Mouse (Mus musculus): ENCODE measurements at regions not wholly inside any gene's neighbourhood (a gene's known extent, or its start where the extent isn't known, plus 50 kb on each side); places are given as distances from the start of the nearest gene placed in this dataset.

- no peaks in the 10 kb centered on the region for H3K9me3 ChIP-seq
- H3K4me3 ChIP-seq (replicated peaks) = no peak overlapping the region
- H3K36me3 ChIP-seq = no peaks in the 10 kb centered on the region
- 76% methylated on average over 2 of the region's 2 CpGs for WGBS
- no peaks in the 10 kb centered on the region for H3K27me3 ChIP-seq (replicated peaks)
- H3K9ac ChIP-seq = no peak overlapping the region
- no peaks in the 10 kb centered on the region for H3K4me1 ChIP-seq (replicated peaks)
- H3K27ac ChIP-seq = no peak overlapping the region
- H3K4me2 ChIP-seq (replicated peaks) = no peak overlapping the region
- ATAC-seq = no peak
Observed at GRCm38 (mm10) chr16:76545942-76546341, 172.3 kb upstream of the Nrip1 start.

DNA sequence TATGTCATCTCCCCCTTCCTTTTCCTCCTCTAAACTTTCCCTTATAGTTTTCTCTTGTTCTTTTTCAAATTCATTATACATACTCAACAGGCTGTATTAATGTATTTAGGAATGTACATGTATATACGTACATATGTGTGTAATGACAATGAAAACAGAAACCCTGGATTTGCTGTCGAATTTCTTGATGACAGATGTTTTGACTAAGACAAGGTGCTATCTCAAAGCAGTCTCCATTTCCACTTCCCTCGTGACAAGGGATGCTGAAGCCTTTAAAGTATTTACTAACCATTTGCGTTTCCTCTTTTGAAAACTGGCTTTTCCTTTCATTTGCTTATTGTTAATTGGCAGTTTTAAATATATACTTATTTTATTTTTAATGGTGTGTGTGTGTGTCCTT is 171.3 kb upstream of the Nrip1 start:
- ATAC-seq = no peak
- WGBS = 80% methylated on average over 4 of the region's 4 CpGs

GRCm38 (mm10) chr16:76540964-76541363 is 167.3 kb upstream of the Nrip1 start:
- Histone ChIP-seq H3K4me3 (replicated peaks) (no peak overlapping the region), H3K4me2 (replicated peaks) (no peak overlapping the region), H3K9me3 (no peaks in the 10 kb centered on the region), H3K27ac (no peak overlapping the region), H3K27me3 (replicated peaks) (no peaks in the 10 kb centered on the region), H3K4me1 (replicated peaks) (peaks cover 6% of the 10 kb centered on the region), H3K9ac (no peak overlapping the region), H3K36me3 (no peaks in the 10 kb centered on the region)
- 34% methylated on average over 5 of the region's 5 CpGs for WGBS
- peak; percentile 60 for ATAC-seq

More for the DNA sequence above, 171.3 kb upstream of the Nrip1 start:
- H3K27ac ChIP-seq = no peak overlapping the region
- H3K4me1 ChIP-seq (replicated peaks) = peaks cover under 1% of the 10 kb centered on the region; the same call in 1 of the 2 replicates
- H3K4me2 ChIP-seq (replicated peaks) = no peak overlapping the region
- H3K9ac ChIP-seq = no peak overlapping the region
- H3K36me3 ChIP-seq = no peaks in the 10 kb centered on the region
- no peaks in the 10 kb centered on the region for H3K27me3 ChIP-seq (replicated peaks)
- no peaks in the 10 kb centered on the region for H3K9me3 ChIP-seq
- no peak overlapping the region for H3K4me3 ChIP-seq (replicated peaks)

GRCm38 (mm10) chr16:76540328-76540923 is 166.8 kb upstream of the Nrip1 start:
- Histone ChIP-seq H3K36me3 (no peaks in the 10 kb centered on the region), H3K27me3 (replicated peaks) (no peaks in the 10 kb centered on the region), H3K4me3 (replicated peaks) (no peak overlapping the region), H3K9me3 (no peaks in the 10 kb centered on the region), H3K9ac (no peak overlapping the region), H3K27ac (no peak overlapping the region), H3K4me1 (replicated peaks) (peaks cover 6% of the 10 kb centered on the region), H3K4me2 (replicated peaks) (no peak overlapping the region)
- peak; percentile 38; the same call in 1 of the 2 replicates for ATAC-seq
- 58% methylated on average over 8 of the region's 8 CpGs for WGBS

DNA sequence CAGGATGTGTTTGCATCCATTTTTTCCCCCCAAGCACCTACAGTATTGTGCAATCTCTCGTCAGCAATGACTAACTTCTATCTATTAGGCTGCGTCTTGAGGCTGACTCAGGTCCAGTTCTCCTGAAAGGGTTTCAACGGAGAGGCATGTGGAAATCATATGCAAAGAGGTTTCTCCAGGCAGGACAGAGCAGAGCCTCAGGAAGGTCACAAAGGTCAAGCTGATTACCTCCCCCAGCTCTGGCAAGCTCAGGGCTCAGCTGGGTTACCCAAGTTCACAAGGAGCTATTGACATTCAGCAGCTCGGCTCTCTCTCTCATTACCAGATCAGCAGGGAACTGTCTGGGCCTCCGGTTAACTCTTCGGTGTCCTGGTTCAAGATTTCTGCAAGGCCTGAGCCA is 166.0 kb upstream of the Nrip1 start:
- Histone ChIP-seq H3K27ac (no peak overlapping the region), H3K4me1 (replicated peaks) (peaks cover 6% of the 10 kb centered on the region), H3K4me3 (replicated peaks) (no peak overlapping the region), H3K4me2 (replicated peaks) (no peak overlapping the region), H3K9me3 (no peaks in the 10 kb centered on the region), H3K36me3 (no peaks in the 10 kb centered on the region), H3K9ac (no peak overlapping the region), H3K27me3 (replicated peaks) (no peaks in the 10 kb centered on the region)
- 8% methylated on average over 6 of the region's 6 CpGs for WGBS
- peak; percentile 80 for ATAC-seq

DNA sequence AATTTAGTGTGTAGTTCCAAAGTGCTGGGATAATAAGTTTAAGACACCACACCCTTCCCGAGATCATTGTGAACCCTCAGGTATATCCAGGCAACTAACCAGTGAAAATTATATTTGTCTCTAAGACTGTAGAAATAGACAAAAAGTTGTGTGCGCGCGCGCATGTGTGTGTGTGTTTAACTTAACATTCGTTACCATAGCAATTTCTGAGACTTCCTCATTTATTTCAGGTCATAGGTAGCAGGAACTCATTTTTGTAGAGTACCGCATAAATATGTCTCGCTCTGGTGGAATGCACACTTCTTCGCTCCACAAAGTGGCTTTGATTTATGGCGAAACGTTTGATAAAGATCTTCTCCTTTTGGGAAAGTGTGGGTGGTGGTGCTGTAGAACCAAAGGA is 164.2 kb upstream of the Nrip1 start:
- 68% methylated on average over 11 of the region's 11 CpGs for WGBS
- Histone ChIP-seq H3K4me2 (replicated peaks) (no peak overlapping the region), H3K27me3 (replicated peaks) (no peaks in the 10 kb centered on the region), H3K4me1 (replicated peaks) (peaks cover 6% of the 10 kb centered on the region), H3K4me3 (replicated peaks) (no peak overlapping the region), H3K27ac (no peak overlapping the region), H3K36me3 (no peaks in the 10 kb centered on the region), H3K9me3 (no peaks in the 10 kb centered on the region), H3K9ac (no peak overlapping the region)
- no peak for ATAC-seq

- Histone ChIP-seq H3K9ac (no peak overlapping the region), H3K4me2 (replicated peaks) (no peak overlapping the region), H3K36me3 (no peaks in the 10 kb centered on the region), H3K4me3 (replicated peaks) (no peak overlapping the region), H3K4me1 (replicated peaks) (no peaks in the 10 kb centered on the region), H3K27ac (no peak overlapping the region), H3K27me3 (replicated peaks) (no peaks in the 10 kb centered on the region), H3K9me3 (no peaks in the 10 kb centered on the region)
- peak; percentile 71 for ATAC-seq
- 76% methylated on average over 8 of the region's 8 CpGs for WGBS
Observed at GRCm38 (mm10) chr16:76532928-76533217, 159.2 kb upstream of the Nrip1 start.

GRCm38 (mm10) chr16:76532142-76532927 is 158.7 kb upstream of the Nrip1 start:
- Histone ChIP-seq H3K9me3 (no peaks in the 10 kb centered on the region), H3K27ac (no peak overlapping the region), H3K27me3 (replicated peaks) (no peaks in the 10 kb centered on the region), H3K36me3 (no peaks in the 10 kb centered on the region), H3K4me1 (replicated peaks) (no peaks in the 10 kb centered on the region), H3K9ac (no peak overlapping the region), H3K4me3 (replicated peaks) (no peak overlapping the region), H3K4me2 (replicated peaks) (no peak overlapping the region; the same call in 1 of the 2 replicates)
- 58% methylated on average over 19 of the region's 19 CpGs for whole genome bisulfite sequencing
- peak; percentile 55 for ATAC-seq

DNA sequence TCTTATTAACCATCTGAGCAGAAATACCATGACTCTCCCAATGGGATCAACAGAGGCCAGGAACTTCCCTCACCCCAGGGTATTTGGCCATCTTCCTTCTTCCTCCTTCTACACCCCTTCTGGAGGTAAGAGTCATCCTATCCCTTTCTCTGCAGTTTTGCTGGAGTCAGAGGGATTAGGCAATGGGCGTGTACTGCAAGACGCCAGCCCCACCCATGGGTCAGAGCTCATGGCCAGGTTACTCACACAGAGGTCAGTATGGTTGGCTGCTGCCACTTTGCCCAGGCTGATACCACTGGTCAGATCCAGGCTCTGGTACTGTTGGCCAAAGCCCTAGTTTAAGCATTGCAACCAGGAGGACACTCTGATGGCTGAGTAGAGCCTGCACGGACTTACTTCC is 157.3 kb upstream of the Nrip1 start:
- no peaks in the 10 kb centered on the region for H3K27me3 ChIP-seq (replicated peaks)
- WGBS = 97% methylated on average over 3 of the region's 3 CpGs
- no peak overlapping the region for H3K4me2 ChIP-seq (replicated peaks)
- no peak for ATAC-seq
- H3K4me1 ChIP-seq (replicated peaks) = no peaks in the 10 kb centered on the region
- no peak overlapping the region for H3K27ac ChIP-seq
- no peak overlapping the region for H3K9ac ChIP-seq
- no peaks in the 10 kb centered on the region for H3K36me3 ChIP-seq
- no peak overlapping the region for H3K4me3 ChIP-seq (replicated peaks)
- H3K9me3 ChIP-seq = no peaks in the 10 kb centered on the region

GRCm38 (mm10) chr16:76529613-76530012 is 156.0 kb upstream of the Nrip1 start:
- no peak overlapping the region for H3K9ac ChIP-seq
- H3K27me3 ChIP-seq (replicated peaks) = no peaks in the 10 kb centered on the region
- H3K4me1 ChIP-seq (replicated peaks) = no peaks in the 10 kb centered on the region
- H3K4me2 ChIP-seq (replicated peaks) = no peak overlapping the region
- H3K9me3 ChIP-seq = no peaks in the 10 kb centered on the region
- H3K36me3 ChIP-seq = no peaks in the 10 kb centered on the region
- no peak overlapping the region for H3K4me3 ChIP-seq (replicated peaks)
- 95% methylated on average over 4 of the region's 4 CpGs for WGBS
- ATAC-seq = no peak
- H3K27ac ChIP-seq = no peak overlapping the region

GRCm38 (mm10) chr16:76527106-76527949 is 153.7 kb upstream of the Nrip1 start:
- no peaks in the 10 kb centered on the region for H3K4me1 ChIP-seq (replicated peaks)
- H3K9me3 ChIP-seq = no peaks in the 10 kb centered on the region
- WGBS = 81% methylated on average over 6 of the region's 6 CpGs
- H3K4me3 ChIP-seq (replicated peaks) = no peak overlapping the region
- no peak overlapping the region for H3K9ac ChIP-seq
- H3K36me3 ChIP-seq = no peaks in the 10 kb centered on the region
- no peak for ATAC-seq
- H3K4me2 ChIP-seq (replicated peaks) = no peak overlapping the region
- H3K27ac ChIP-seq = no peak overlapping the region
- H3K27me3 ChIP-seq (replicated peaks) = no peaks in the 10 kb centered on the region

DNA sequence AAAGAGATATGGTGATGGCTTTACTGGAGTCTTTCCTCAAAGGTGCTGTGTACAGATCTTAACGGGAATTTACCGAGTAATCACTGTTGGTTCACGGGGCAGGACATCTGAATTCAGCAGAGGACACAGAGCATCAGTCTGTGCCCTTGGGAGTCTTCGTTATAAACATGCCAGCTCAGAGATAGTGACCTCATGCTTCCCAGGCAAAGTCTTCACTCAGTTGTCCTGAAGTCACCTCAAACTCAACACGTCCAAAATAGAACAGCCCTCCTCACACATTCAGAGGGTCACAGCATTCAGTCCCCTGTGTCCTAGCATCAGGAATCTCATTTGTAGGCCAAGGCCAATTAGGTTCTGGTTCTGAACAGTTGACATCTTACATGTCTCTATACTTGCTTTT is 151.9 kb upstream of the Nrip1 start:
- Histone ChIP-seq H3K4me2 (replicated peaks) (no peak overlapping the region), H3K9me3 (no peaks in the 10 kb centered on the region), H3K27me3 (replicated peaks) (no peaks in the 10 kb centered on the region), H3K36me3 (no peaks in the 10 kb centered on the region), H3K4me3 (replicated peaks) (no peak overlapping the region), H3K9ac (no peak overlapping the region), H3K27ac (no peak overlapping the region), H3K4me1 (replicated peaks) (no peaks in the 10 kb centered on the region)
- WGBS = 80% methylated on average over 5 of the region's 5 CpGs
- ATAC-seq = no peak
